Mouse (Mus musculus) lung, embryonic 16.5 days (tissue): ENCODE measurements around the gene Hist1h2aa. TPM values are rescaled to one million over a fixed set of nuclear protein-coding genes. Genes with fewer than 3 reads are reported as not detected.

Experiments
- ATAC-seq: fragments of 200-750 bp; cut with Nextera tagmentation; 2 replicates; pipeline ENCODE4 v1.8.0; 2017; ENCODE audit warnings: low read depth, mild to moderate bottlenecking, moderate library complexity
- H3K27ac ChIP-seq: fragments of 300-500 bp; sonication (generic); 2 replicates; pipeline ENCODE4 v1.5.1; 2014; ENCODE audit warnings: mild to moderate bottlenecking, control low read depth, low read length
- H3K27me3 ChIP-seq: fragments of 300-500 bp; sonication (generic); 2 replicates; pipeline ENCODE4 v1.6.1; 2014; ENCODE audit warnings: low read depth, low read length, mixed read lengths; ENCODE audit not compliant: control insufficient read depth, insufficient read depth
- H3K36me3 ChIP-seq: fragments of 300-500 bp; sonication (generic); 2 replicates; pipeline ENCODE4 v1.6.1; 2014; ENCODE audit warnings: low read length; ENCODE audit not compliant: control insufficient read depth, insufficient read depth
- H3K4me1 ChIP-seq: fragments of 300-500 bp; sonication (generic); replicated peaks from 2 replicates; pipeline ENCODE4 v1.6.1; 2014; ENCODE audit warnings: low read length, mixed read lengths; ENCODE audit not compliant: control insufficient read depth, insufficient read depth
- H3K4me2 ChIP-seq: fragments of 300-500 bp; sonication (generic); 2 replicates; pipeline ENCODE4 v1.6.1; 2014; ENCODE audit warnings: low read depth, low read length, control low read depth
- H3K4me3 ChIP-seq: fragments of 300-500 bp; sonication (generic); 2 replicates; pipeline ENCODE4 v1.5.1; 2014; ENCODE audit warnings: mild to moderate bottlenecking, low read length, control low read depth
- H3K9ac ChIP-seq: fragments of 300-500 bp; sonication (generic); 2 replicates; pipeline ENCODE4 v1.6.1; 2014; ENCODE audit warnings: low read length, control low read depth
- H3K9me3 ChIP-seq: fragments of 300-500 bp; sonication (generic); 2 replicates; pipeline ENCODE4 v1.6.1; 2016; ENCODE audit warnings: low read length; ENCODE audit not compliant: control insufficient read depth
- WGBS: fragments of 180-500 bp; shearing (Covaris S2); extraction: QIAGEN DNeasy Blood & Tissue Kit; methylation state at CpG from one replicate; pipeline ENCODE4 v1.1.7; 2014; 5-methylcytosine and 5-hydroxymethylcytosine counted together
- polyA plus RNA-seq: library from polyadenylated mRNA; unstranded; fragments of >200 nt; fragmentation: Nextera tagmentation; extraction: Ambion mirVana; gene quantifications from 2 replicates; pipeline ENCODE4 v1.2.1, GENCODE M21; 2015

The Hist1h2aa gene
- not detected in 2 replicates for polyA plus RNA-seq

DNA sequence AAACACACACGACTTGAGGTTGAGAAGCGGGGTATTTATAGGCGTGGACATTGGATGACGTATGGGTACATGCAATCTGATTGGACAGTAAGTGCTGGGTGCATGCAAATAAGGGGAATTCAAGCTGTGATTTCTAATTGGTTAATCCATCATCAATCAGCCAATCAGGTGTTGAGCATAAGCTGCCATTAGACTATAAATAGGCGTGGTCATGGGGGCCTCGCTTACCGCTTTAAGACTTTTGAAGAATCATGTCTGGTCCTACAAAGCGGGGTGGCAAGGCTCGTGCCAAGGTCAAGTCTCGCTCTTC lies at the start of gene Hist1h2aa:
TSS of gene Hist1h2aa (plus strand) at position 252 of the 310 bp plus-strand sequence.
- no peak for ATAC-seq
- no peaks in the 10 kb centered on the region for H3K36me3 ChIP-seq
- 89% methylated on average over 10 of the region's 10 CpGs for WGBS
- H3K9ac ChIP-seq, result no peak within 1 kb of the TSS
- H3K4me3 ChIP-seq, result no peak within 1 kb of the TSS
- no peaks in the 10 kb centered on the region for H3K4me1 ChIP-seq
- no peak within 1 kb of the TSS for H3K4me2 ChIP-seq
- H3K9me3 ChIP-seq, result no peaks in the 10 kb centered on the region
- no peak within 1 kb of the TSS for H3K27ac ChIP-seq
- H3K27me3 ChIP-seq, result no peaks in the 10 kb centered on the region

DNA sequence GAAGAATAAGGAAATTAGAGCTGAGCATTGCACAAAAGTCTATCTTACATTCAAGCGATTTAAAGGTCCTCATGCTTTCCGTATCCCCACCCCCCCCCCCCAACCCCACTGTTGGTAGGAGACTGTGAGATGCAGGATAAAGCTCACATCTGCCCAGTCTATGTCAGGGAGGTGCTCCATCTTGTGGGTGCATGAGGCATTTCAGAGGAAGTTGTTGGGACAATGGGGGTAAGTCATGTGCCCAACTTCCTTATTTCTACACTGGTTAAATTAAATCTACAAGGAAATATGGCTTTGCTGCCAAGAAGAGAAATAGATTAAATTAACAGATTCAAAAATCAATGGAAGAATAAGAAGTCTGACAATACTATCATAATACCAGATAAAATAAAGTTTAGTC lies 48.7 kb upstream of the Hist1h2aa start:
- Histone ChIP-seq H3K36me3 (no peaks in the 10 kb centered on the region), H3K27ac (no peak overlapping the region), H3K4me1 (no peaks in the 10 kb centered on the region), H3K27me3 (no peaks in the 10 kb centered on the region), H3K4me2 (no peak overlapping the region), H3K4me3 (no peak overlapping the region), H3K9ac (no peak overlapping the region), H3K9me3 (no peaks in the 10 kb centered on the region)
- WGBS, result 34% methylated on average over 2 of the region's 2 CpGs
- no peak for ATAC-seq

DNA sequence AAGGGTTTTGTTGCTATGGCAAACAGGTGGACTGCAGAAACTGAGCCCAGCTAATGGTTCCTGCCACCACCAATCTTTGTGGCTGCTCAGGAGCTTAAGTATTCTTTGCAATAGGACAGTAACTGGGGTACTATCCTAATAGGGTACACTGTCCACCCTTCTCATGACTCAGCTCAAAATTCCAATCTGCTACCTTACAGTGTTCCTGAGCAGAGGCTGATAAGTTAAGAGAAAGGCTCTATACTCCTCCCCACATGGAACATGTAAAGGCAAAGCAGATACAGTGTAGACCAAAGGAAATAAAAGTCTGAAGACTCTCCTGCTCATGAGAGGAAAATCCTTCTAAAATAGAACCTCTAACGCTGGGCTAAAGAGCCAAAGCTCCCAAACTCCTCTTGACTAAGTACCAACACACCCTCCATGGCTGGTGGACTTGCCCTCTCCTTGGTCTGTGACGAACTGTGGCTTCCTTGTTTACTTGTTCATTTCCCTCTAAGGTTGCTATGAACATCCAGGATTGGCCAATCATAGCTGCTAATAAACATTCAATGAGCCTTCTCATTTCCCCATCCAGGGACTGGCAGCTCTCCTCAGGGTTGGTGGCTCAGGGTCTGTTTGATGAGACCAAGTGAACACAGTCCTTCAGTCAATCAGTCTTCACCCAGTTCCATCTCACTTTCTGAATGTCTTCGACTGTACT lies 47.1 kb upstream of the Hist1h2aa start:
- Histone ChIP-seq H3K27ac (no peak overlapping the region), H3K9ac (no peak overlapping the region), H3K4me3 (no peak overlapping the region), H3K9me3 (no peaks in the 10 kb centered on the region), H3K27me3 (no peaks in the 10 kb centered on the region), H3K4me2 (no peak overlapping the region), H3K36me3 (no peaks in the 10 kb centered on the region), H3K4me1 (no peaks in the 10 kb centered on the region)
- WGBS, result 66% methylated on average over 3 of the region's 3 CpGs
- ATAC-seq, result no peak

DNA sequence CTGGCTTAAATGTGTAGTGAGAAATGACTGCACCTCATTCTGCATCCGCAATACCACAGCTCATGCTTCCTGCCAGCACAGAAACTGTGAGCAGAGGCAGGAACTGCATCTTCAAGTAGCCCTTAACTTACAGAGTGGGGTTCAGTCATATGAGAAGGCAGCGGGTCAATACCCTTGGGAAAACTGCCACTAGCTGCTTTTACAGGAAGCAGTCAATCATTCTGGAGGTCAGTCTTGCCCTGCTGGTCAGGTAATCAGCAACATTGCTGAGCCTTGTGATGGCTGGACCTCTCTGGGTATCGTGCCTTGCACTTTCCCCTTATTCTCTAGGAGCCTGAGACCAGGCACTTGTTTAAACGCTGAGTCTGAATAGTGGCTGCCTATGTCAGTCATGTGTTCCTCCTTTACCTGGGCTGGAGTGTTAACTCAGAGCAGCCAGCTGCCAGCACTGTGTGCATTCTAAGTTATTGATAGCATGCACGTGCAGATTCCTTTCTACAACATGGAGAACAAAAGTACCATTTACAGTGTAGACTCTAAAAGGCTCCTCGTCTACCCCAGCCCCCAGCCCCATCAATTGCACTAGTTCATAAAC lies 45.2 kb upstream of the Hist1h2aa start:
- Histone ChIP-seq H3K4me2 (no peak overlapping the region), H3K9ac (no peak overlapping the region), H3K4me1 (no peaks in the 10 kb centered on the region), H3K27me3 (no peaks in the 10 kb centered on the region), H3K36me3 (no peaks in the 10 kb centered on the region), H3K4me3 (no peak overlapping the region), H3K27ac (no peak overlapping the region), H3K9me3 (no peaks in the 10 kb centered on the region)
- ATAC-seq, result no peak; the same call in 1 of the 2 replicates
- 44% methylated on average over 6 of the region's 6 CpGs for WGBS

DNA sequence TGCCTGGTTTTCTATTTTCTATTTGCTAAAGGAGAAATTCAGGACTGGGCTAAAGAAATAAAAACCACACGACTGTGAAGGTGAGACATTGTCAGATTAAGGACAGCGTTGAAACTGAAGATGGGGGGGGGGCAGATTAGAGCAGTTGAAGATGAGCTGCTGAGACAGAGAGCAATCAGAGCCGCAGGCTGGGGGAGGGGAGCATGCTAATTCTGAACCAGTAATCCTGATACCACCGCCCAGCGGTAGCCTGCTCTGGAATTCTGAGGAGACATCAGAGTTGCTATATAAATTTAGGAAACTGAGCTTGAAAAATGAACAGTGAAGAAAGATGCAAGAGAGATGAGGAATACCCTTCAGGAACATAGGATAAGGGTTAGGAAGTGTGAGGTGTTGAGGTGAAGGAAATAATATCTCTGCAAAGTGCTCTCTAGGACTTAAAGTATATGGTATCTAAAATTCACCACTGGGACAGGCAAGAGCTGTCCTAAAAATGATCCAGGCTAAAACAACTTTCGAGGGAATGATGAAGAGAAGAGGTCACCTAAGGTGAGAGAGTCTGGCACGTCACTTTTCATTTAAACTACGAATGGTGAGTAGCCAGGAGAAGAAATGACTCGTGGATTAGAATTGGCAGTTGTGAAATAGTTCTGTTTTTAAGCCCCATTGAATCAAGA lies 41.5 kb upstream of the Hist1h2aa start:
- Histone ChIP-seq H3K36me3 (no peaks in the 10 kb centered on the region), H3K9ac (no peak overlapping the region), H3K4me1 (no peaks in the 10 kb centered on the region), H3K4me3 (no peak overlapping the region), H3K27ac (no peak overlapping the region), H3K27me3 (no peaks in the 10 kb centered on the region), H3K4me2 (no peak overlapping the region), H3K9me3 (no peaks in the 10 kb centered on the region)
- ATAC-seq, result no peak
- WGBS, result 35% methylated on average over 9 of the region's 9 CpGs

GRCm38 (mm10) chr13:23893269-23893593 lies 41.0 kb upstream of the Hist1h2aa start:
- H3K4me2 ChIP-seq, result no peak overlapping the region
- no peak overlapping the region for H3K27ac ChIP-seq
- WGBS, result 51% methylated on average over 4 of the region's 4 CpGs
- H3K36me3 ChIP-seq, result no peaks in the 10 kb centered on the region
- H3K9me3 ChIP-seq, result no peaks in the 10 kb centered on the region
- no peaks in the 10 kb centered on the region for H3K27me3 ChIP-seq
- H3K4me1 ChIP-seq, result no peaks in the 10 kb centered on the region
- H3K9ac ChIP-seq, result no peak overlapping the region
- ATAC-seq, result no peak
- H3K4me3 ChIP-seq, result no peak overlapping the region

DNA sequence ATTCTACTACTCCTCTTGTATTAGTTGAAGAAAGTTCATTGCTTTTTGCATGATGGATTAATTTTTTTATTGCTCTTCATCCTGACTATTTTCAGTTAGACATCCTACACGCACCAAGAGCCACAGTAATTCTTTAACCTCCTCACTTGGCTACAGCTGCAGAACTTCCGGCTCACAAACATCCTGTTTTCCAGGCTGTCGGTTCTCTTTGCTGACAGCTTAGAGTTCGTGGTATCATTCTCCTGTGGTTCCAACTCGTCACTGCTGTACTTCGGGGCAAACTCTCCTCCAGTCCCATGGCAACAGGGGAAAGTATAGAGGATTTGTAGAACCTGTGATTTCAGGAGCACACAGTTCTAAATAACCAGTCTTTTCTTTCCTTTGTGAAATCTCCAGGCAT lies 36.0 kb upstream of the Hist1h2aa start:
- ATAC-seq, result no peak
- no peak overlapping the region for H3K4me3 ChIP-seq
- no peak overlapping the region for H3K4me2 ChIP-seq
- no peak overlapping the region for H3K27ac ChIP-seq
- no peak overlapping the region for H3K9ac ChIP-seq
- no peaks in the 10 kb centered on the region for H3K4me1 ChIP-seq
- H3K9me3 ChIP-seq, result no peaks in the 10 kb centered on the region
- 23% methylated on average over 6 of the region's 6 CpGs for WGBS
- H3K27me3 ChIP-seq, result no peaks in the 10 kb centered on the region
- H3K36me3 ChIP-seq, result no peaks in the 10 kb centered on the region

DNA sequence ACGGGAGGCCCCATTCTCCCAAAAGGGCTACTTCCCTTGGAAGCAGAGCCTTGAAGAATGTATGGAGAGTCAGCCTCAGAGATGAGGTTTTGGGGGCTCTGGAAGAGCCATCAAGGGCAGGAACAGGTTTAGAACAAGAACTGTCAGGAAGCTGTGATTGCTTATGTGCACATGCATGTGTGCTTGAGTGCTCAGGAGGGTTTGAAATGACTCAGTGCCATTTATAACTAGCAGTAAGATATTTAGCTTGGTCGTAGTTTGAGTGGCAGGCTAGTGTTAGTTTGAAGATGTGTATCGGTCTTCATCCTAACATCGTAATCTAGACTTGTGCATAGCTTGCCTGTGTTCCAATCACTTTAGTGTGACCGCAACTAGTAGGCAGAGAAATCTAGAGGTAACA lies 27.4 kb upstream of the Hist1h2aa start:
- H3K4me3 ChIP-seq, result no peak overlapping the region
- no peaks in the 10 kb centered on the region for H3K36me3 ChIP-seq
- H3K9me3 ChIP-seq, result no peaks in the 10 kb centered on the region
- WGBS, result 87% methylated on average over 5 of the region's 5 CpGs
- ATAC-seq, result no peak
- H3K4me1 ChIP-seq, result no peaks in the 10 kb centered on the region
- H3K4me2 ChIP-seq, result no peak overlapping the region
- no peak overlapping the region for H3K27ac ChIP-seq
- no peak overlapping the region for H3K9ac ChIP-seq
- no peaks in the 10 kb centered on the region for H3K27me3 ChIP-seq

- 78% methylated on average over 5 of the region's 5 CpGs for WGBS
- no peak overlapping the region for H3K27ac ChIP-seq
- no peaks in the 10 kb centered on the region for H3K27me3 ChIP-seq
- H3K9me3 ChIP-seq, result no peaks in the 10 kb centered on the region
- H3K36me3 ChIP-seq, result no peaks in the 10 kb centered on the region
- no peak overlapping the region for H3K9ac ChIP-seq
- ATAC-seq, result no peak
- no peak overlapping the region for H3K4me3 ChIP-seq
- no peak overlapping the region for H3K4me2 ChIP-seq
- no peaks in the 10 kb centered on the region for H3K4me1 ChIP-seq
These were observed 24.1 kb upstream of the Hist1h2aa start for GRCm38 (mm10) chr13:23910121-23910520.
